Mouse (Mus musculus) cortical plate, adult 2 months (tissue): ENCODE measurements around the gene Gm16503.
"Not testable (repeated sequence)": the region's sequence is repeated elsewhere in the genome, so short reads cannot be mapped to it uniquely, and the experiment has no call there.

Experiments
- CTCF ChIP-seq: fragments of 200-500 bp; IDR thresholded peaks from 2 replicates; pipeline ENCODE4 v1.5.1; 2011; ENCODE audit warnings: mild to moderate bottlenecking, control low read depth, low read length; ENCODE audit not compliant: insufficient read depth; ENCODE audit errors: extremely low read depth
- POLR2A ChIP-seq: fragments of 200-500 bp; IDR thresholded peaks from 2 replicates; pipeline ENCODE4 v1.6.1; 2011; ENCODE audit warnings: mild to moderate bottlenecking, low read length, control low read depth; ENCODE audit not compliant: insufficient read depth; ENCODE audit errors: extremely low read depth

DNA sequence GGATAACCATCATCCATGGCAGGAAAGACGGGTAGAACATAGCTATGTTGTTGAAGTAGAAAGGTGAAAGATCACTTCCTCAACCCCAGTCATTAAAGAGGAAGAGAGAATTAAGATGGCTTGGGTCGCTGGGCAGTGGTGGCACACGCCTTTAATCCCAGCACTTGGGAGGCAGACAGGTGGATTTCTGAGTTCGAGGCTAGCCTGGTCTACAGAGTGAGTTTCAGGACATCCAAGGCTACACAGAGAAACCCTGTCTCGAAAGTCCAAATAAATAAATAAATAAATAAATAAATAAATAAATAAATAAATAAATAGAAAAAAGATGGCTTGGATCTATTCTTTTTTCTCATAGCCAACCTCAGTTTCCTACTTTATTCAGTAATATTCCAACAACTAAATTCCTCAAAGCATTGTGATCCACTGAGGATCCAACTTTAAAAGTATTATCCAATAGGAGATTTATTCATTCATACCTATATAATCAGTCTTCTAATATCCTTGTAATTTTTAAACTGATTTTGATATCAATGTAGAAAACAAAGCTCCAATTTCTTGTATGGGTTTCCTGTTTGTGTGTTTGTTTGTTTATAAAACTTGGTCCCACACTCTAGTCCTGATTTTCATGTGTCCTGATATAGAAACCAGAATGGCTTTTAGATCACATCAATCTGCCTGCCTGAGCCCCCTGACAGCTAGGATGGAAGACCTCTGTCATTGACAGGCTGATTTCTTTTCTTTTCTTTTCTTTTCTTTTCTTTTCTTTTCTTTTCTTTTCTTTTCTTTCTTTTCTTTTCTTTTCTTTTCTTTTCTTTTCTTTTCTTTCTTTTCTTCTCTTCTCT is 41.0 kb upstream of the Gm16503 start:
- not testable (repeated sequence) for TF ChIP-seq CTCF, POLR2A
